Mouse (Mus musculus) midbrain, embryonic 15.5 days (tissue): ENCODE data around the gene Trim17. TPM values are rescaled to one million over a fixed set of nuclear protein-coding genes. Genes with fewer than 3 reads are reported as not detected.
"Not testable (repeated sequence)": the region's sequence is repeated elsewhere in the genome, so short reads cannot be mapped to it uniquely, and the experiment has no call there.

Source experiments
- ATAC-seq: fragments of 200-750 bp; cut with Nextera tagmentation; replicated peaks from 2 replicates; pipeline ENCODE4 v1.8.0; 2017; ENCODE audit warnings: moderate TSS enrichment
- H3K27ac ChIP-seq: fragments of 300-500 bp; sonication (generic); 2 replicates; pipeline ENCODE4 v1.5.1; 2015; ENCODE audit warnings: mild to moderate bottlenecking, inconsistent platforms
- H3K27me3 ChIP-seq: fragments of 300-500 bp; sonication (generic); replicated peaks from 2 replicates; pipeline ENCODE4 v1.6.1; 2015; ENCODE audit warnings: inconsistent platforms
- H3K36me3 ChIP-seq: fragments of 300-500 bp; sonication (generic); replicated peaks from 2 replicates; pipeline ENCODE4 v1.6.1; 2015; ENCODE audit warnings: inconsistent platforms
- H3K4me1 ChIP-seq: fragments of 300-500 bp; sonication (generic); 2 replicates; pipeline ENCODE4 v1.6.1; 2015; ENCODE audit warnings: inconsistent platforms
- H3K4me2 ChIP-seq: fragments of 300-500 bp; sonication (generic); 2 replicates; pipeline ENCODE4 v1.6.1; 2015; ENCODE audit warnings: inconsistent platforms, mild to moderate bottlenecking, moderate library complexity
- H3K4me3 ChIP-seq: fragments of 300-500 bp; sonication (generic); 2 replicates; pipeline ENCODE4 v1.5.1; 2015; ENCODE audit warnings: mild to moderate bottlenecking, inconsistent platforms
- H3K9ac ChIP-seq: fragments of 300-500 bp; sonication (generic); 2 replicates; pipeline ENCODE4 v1.6.1; 2015; ENCODE audit warnings: mild to moderate bottlenecking, inconsistent platforms
- H3K9me3 ChIP-seq: fragments of 300-500 bp; sonication (generic); 2 replicates; pipeline ENCODE4 v1.6.1; 2016; ENCODE audit warnings: inconsistent platforms
- WGBS: fragments of 180-500 bp; shearing (Covaris S2); methylation state at CpG from one replicate; pipeline ENCODE4 v1.1.7; 2015; ENCODE audit warnings: mixed read lengths; 5-methylcytosine and 5-hydroxymethylcytosine counted together
- polyA plus RNA-seq: library from polyadenylated mRNA; unstranded; fragments of >200 nt; fragmentation: Nextera tagmentation; extraction: Ambion mirVana; gene quantifications from 2 replicates; pipeline ENCODE4 v1.2.1, GENCODE M21; 2015

The Trim17 gene
- polyA plus RNA-seq, 1 experiment from 2014 or later = 2.0 TPM

DNA sequence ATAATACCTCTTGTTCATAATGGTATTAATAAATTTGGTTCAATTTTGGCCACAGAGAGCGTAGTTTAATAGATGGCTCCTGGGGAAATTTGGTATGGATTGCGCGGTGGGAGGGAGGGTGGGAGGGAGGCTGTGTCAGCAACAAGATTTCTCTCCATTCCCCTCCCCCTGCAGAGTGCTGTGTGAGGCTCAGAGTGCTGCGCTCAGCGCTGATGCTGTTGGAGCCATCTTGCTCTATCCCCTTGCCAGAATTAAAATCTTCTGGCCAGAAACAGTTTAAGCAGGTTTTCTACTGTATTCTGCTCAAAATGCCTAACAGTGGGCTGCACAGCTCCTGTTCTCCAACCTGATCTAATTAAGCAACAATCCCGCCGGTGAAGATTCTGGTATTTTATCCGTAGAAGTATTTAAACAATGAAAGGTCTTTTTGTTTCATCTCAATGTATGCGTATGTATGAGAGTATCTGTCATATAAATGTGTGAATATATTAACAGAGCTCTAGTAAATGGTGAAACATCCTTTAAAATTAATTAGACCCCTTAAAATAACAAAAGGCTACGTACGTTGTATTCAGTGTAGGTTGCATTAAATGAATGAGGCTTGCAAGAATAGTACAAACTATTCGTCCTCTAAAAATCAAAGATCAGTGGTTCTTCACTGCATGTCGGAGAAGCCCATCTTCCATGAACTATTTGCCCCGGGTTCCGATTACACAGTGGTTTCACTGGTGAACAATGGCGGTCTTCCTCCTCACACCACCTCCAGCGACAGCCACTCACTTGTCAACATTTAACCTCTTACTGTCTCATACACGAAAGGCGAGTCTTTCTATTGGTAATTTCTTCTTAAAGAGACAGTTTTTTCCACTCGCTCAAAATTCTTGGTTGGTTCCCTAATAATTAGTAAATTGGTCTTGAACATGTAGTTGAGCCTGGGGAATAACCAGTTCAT, 4.7 kb upstream of the Trim17 start:
- ATAC-seq = peak; percentile 51
- Histone ChIP-seq H3K4me1 (peaks cover 32% of the 10 kb centered on the region), H3K4me3 (peak overlapping the region; percentile 69), H3K27me3 (no peaks in the 10 kb centered on the region), H3K4me2 (peak overlapping the region; percentile 63), H3K9me3 (no peaks in the 10 kb centered on the region), H3K36me3 (no peaks in the 10 kb centered on the region), H3K9ac (peak overlapping the region; percentile 95), H3K27ac (peak overlapping the region; percentile 97)
- WGBS = 2% methylated on average over 20 of the region's 20 CpGs

DNA sequence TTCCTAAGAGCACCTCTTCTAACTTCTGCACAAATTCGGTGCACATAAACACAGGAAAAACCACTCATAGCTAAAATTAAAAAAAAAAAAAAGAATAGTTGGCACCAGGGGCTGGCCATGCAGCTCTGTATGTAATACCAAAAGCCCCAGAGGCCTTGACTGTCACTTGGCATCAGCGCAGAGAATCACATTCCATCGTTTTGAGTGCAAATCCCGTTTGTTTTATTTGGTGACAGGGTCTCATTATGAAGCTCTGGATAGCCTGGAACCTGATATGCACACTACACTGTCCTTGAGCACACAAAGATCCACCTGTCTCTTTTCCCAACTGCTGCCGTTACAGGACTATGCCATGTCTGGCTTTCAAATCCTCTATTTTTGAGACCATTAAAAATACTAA, 3.3 kb upstream of the Trim17 start:
- H3K4me2 ChIP-seq = peak overlapping the region; percentile 63
- ATAC-seq = no peak
- peak overlapping the region; percentile 95 for H3K9ac ChIP-seq
- H3K4me1 ChIP-seq = peaks cover 33% of the 10 kb centered on the region
- WGBS = 45% methylated on average over 5 of the region's 5 CpGs
- no peaks in the 10 kb centered on the region for H3K27me3 ChIP-seq
- peak overlapping the region; percentile 97 for H3K27ac ChIP-seq
- H3K4me3 ChIP-seq = peak overlapping the region; percentile 69
- H3K9me3 ChIP-seq = no peaks in the 10 kb centered on the region
- no peaks in the 10 kb centered on the region for H3K36me3 ChIP-seq

DNA sequence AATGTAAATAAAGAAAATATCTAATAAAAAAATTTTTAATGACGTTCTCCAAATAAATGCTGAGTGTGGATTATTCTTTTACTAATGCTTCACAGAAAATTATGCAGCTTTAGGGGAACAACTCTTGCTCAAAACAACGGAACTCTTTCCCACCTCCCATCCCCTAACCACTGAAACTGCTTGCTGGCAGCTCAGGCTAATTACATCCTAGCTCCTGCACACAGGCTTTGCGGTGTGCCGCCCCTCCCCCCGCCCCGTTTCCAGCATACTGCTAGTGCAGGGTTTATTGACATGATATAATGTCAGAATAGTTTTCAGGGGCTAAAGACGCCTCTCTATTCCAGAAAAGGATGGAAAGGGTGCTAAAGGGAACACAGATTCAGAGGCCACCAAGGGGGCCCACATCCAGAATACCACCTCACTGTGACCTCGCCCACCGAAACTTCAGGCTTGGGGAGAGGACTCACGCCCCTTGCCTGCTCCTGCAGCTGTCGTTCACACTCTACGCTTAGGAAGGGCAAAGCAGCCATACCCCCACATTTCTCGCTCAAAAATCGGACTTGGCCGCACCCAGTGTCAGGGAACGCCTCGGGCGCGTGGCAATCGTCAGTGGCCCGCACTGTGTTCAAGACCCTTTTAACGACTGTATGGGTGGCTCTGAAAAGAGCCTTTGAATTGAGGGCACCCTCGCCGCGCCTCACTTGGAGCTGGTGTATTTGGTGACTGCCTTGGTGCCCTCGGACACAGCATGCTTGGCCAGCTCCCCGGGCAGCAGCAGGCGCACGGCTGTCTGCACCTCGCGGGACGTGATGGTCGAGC, 925 bp upstream of the Trim17 start:
- Histone ChIP-seq H3K9ac (peak overlapping the region; percentile 62), H3K9me3 (no peaks in the 10 kb centered on the region), H3K27me3 (no peaks in the 10 kb centered on the region), H3K27ac (peak overlapping the region; percentile 99), H3K36me3 (no peaks in the 10 kb centered on the region), H3K4me2 (peak overlapping the region; percentile 58), H3K4me1 (peaks cover 49% of the 10 kb centered on the region), H3K4me3 (peak overlapping the region; percentile 97)
- ATAC-seq = peak; percentile 22
- WGBS = under 1% methylated on average over 33 of the region's 33 CpGs

DNA sequence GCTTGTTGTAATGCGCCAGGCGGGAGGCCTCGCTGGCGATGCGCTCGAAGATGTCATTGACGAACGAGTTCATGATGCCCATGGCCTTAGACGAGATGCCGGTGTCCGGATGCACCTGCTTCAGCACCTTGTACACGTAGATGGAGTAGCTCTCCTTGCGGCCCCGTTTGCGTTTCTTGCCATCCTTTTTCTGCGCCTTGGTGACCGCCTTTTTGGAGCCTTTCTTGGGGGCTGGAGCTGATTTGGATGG, 390 bp upstream of the Trim17 start:
- under 1% methylated on average over 17 of the region's 17 CpGs for WGBS
- peaks cover 53% of the 10 kb centered on the region for H3K4me1 ChIP-seq
- ATAC-seq = peak; percentile 37

DNA sequence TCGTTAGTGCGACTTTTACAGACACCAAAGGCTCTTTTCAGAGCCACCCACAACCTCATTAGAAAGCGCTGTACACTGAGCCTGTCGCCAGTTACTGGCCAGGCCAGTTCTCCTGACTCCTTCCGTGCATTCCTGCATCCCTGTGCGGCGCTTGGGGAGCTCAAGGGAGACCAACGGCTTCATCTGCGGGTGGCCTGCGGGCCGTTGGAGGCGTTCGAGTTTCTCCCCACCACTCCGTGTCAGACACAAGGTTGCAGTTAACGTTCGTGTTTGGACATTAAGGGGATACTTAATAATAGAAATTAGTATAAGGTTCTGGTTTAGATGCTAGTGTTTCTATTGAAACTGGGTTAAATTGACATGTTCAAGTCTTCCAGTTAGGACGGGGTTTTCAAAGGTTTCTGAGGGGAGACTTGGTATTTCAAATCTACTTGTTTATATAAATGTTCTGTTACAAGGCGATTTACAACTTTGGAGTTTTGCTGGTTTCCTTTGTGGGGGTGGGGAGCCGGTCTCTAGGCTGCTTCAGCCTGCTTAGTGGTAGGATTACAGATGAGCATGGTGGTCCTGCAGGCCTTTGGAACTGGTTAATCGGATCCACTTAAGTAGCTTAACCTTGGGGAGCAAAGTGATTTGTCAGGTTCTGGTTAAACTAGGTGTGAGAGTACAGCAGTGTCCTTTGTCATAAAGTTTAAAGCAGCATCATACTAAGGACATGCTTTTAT, 820 bp downstream of the Trim17 start:
- no peaks in the 10 kb centered on the region for H3K9me3 ChIP-seq
- WGBS = under 1% methylated on average over 20 of the region's 20 CpGs
- peak overlapping the region; percentile 99 for H3K27ac ChIP-seq
- peak overlapping the region; percentile 87 for H3K9ac ChIP-seq
- ATAC-seq = no peak; the same call in 1 of the 2 replicates
- H3K27me3 ChIP-seq = no peaks in the 10 kb centered on the region
- peak overlapping the region; percentile 58 for H3K4me2 ChIP-seq
- peaks cover 60% of the 10 kb centered on the region for H3K4me1 ChIP-seq
- no peaks in the 10 kb centered on the region for H3K36me3 ChIP-seq
- H3K4me3 ChIP-seq = peak overlapping the region; percentile 97

More for the DNA sequence above, 390 bp upstream of the Trim17 start:
- Histone ChIP-seq H3K4me3 (peak overlapping the region; percentile 97), H3K27ac (peak overlapping the region; percentile 99), H3K4me2 (peak overlapping the region; percentile 58), H3K9ac (peak overlapping the region; percentile 62)
- H3K36me3 ChIP-seq, H3K9me3 ChIP-seq, H3K27me3 ChIP-seq: not testable (repeated sequence)

DNA sequence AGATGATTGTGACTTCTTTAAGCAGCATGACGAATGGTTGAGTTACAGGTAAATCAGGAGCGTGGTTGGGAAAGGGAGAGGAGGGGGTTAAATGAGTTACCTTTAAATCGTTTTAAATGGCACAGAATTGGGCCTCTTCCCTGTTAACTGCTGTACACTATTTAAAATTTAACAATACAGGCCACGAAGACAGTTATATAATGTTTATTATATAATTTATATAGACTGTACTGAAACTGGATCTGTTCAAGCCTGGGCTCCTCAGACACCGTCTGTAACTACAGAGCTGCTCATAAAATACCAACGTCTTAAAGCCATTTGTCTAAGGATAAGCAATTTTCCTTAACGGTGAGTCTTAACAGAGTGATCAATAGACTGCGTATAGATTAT, 1.4 kb downstream of the Trim17 start:
- H3K36me3 ChIP-seq = no peaks in the 10 kb centered on the region
- H3K4me3 ChIP-seq = peak overlapping the region; percentile 97
- peak overlapping the region; percentile 58 for H3K4me2 ChIP-seq
- no peak for ATAC-seq
- no peaks in the 10 kb centered on the region for H3K27me3 ChIP-seq
- peaks cover 56% of the 10 kb centered on the region for H3K4me1 ChIP-seq
- 19% methylated on average over 8 of the region's 8 CpGs for WGBS
- peak overlapping the region; percentile 99 for H3K27ac ChIP-seq
- H3K9me3 ChIP-seq = no peaks in the 10 kb centered on the region
- H3K9ac ChIP-seq = peak overlapping the region; percentile 87

DNA sequence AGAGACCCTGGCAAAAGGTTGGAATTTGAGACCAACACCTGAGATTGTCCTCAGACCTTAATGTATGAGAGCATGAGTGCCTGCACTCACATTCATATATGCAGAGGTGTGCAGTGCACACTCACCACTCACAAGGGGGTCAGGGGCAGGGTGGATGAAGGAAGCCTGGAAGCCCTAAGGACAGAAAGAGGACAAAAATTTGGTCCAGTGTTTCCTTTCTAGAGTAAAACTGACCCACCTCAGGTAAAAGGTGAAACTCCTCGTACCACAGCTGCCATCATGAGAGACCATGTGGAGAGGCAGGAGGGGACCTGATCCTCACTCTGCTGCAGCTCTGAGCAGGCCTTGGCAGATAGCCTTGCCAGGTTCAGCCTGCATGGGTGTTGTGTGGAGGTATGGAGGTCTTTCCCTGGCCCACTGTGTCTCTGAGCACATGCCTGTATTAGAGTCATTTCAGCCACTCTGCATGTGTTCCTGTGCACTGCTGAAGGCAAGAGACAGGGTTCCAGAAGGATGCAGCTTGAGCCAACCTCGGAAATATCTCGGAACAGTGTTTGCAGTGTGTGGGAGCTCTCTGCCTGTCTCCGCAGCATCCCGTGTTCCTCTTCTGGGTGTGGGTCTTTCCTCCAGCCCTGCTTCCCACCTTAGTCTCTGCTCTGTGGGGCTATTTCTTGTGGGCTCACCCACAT, 2.9 kb downstream of the Trim17 start:
- H3K9ac ChIP-seq = peak overlapping the region; percentile 87
- H3K27me3 ChIP-seq = no peaks in the 10 kb centered on the region
- 77% methylated on average over 5 of the region's 5 CpGs for WGBS
- peak overlapping the region; percentile 97 for H3K4me3 ChIP-seq
- H3K4me2 ChIP-seq = peak overlapping the region; percentile 58
- H3K27ac ChIP-seq = no peak overlapping the region
- no peaks in the 10 kb centered on the region for H3K9me3 ChIP-seq
- no peak for ATAC-seq
- H3K36me3 ChIP-seq = no peaks in the 10 kb centered on the region
- H3K4me1 ChIP-seq = peaks cover 42% of the 10 kb centered on the region

DNA sequence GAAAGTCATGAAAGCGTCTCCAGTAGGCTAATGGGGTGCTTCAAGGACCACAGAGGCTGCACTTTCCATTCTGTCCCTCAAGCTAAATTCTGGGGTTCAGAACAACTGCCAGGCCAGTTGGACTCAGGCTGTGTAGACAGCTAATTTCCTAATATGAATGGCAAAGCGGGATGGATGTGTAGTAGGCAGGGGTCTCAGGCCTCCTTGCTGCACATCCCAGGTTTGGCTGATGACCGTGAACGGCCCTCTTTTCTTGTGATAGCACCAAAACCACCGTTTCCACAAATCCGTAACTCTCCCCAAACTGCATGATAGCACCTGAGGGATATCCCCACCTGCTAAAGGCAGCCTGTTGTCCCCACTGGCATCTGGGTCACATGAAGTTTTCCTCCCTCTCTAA, 4.1 kb downstream of the Trim17 start:
- no peak overlapping the region for H3K4me3 ChIP-seq
- 0 out of 2 replicates have a peak, but pooled peaks cover 4% of the 10 kb centered on the region for H3K27me3 ChIP-seq
- H3K4me2 ChIP-seq = peak overlapping the region; percentile 58
- no peak overlapping the region for H3K9ac ChIP-seq
- no peaks in the 10 kb centered on the region for H3K36me3 ChIP-seq
- no peak overlapping the region for H3K27ac ChIP-seq
- WGBS = 88% methylated on average over 6 of the region's 6 CpGs
- no peak for ATAC-seq
- H3K9me3 ChIP-seq = no peaks in the 10 kb centered on the region
- H3K4me1 ChIP-seq = peaks cover 37% of the 10 kb centered on the region

DNA sequence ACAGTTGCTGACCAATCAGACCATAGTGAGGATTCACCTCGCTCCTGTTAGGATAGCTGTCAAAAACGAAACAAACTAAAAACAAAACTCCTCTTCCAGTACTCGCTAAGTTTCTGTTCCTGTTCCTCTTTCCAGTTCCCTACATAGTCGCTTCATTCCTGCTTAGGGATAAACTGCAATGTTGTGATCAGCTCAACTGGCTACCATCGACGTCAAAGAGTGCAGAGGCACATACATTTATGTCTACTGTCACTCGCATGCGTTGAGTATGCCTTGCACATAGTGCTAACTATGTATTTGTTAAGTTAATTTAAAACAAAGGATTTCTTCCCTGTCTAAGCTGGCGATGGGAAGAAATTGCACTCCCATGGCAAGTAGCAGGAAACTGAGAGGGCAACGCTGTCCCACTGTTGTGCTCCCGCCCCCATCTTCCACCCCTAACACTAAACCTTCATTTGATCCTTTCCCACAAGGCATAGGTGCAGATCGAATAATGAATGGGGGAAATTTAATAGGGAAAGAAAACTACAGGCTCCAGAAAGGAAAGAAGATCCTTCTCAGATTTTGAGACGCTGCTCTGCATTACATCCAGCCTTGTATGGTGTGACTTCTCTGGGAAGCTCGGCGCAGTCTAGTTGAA, 4.8 kb downstream of the Trim17 start:
- Histone ChIP-seq H3K27ac (peak overlapping the region; percentile 80), H3K4me1 (peaks cover 39% of the 10 kb centered on the region), H3K4me3 (peak overlapping the region; percentile 52), H3K36me3 (no peaks in the 10 kb centered on the region), H3K4me2 (peak overlapping the region; percentile 75), H3K9ac (peak overlapping the region; percentile 38), H3K9me3 (no peaks in the 10 kb centered on the region), H3K27me3 (0 out of 2 replicates have a peak, but pooled peaks cover 4% of the 10 kb centered on the region)
- 37% methylated on average over 15 of the region's 15 CpGs for WGBS
- ATAC-seq = no peak

DNA sequence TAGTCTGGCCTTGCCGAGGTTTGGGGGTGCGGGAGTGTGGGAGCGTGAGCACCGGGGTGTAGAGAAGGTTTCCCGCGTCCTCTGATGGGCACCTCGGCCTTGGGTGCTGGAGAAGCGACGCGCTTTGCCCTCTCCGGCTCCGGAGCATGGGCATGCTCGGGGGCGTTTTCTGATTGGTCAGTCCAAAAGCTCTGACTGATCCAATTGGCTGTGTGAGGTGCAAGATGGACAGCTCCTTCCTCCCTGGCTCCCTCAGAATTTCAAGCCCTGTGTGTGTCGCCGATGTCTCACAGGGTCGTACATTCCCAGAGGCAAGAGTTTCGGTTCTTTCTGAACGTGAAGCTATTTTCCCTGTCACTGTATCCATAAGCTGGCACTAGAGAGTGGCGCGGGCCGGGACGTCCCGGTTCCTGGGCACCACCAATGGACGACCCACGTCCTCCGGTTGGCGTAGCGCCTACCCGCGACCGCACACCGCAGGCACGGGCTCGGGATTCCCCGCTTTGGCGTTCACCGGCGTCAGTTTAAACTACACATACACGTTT, 5.5 kb downstream of the Trim17 start:
- no peaks in the 10 kb centered on the region for H3K9me3 ChIP-seq
- peak; percentile 87 for ATAC-seq
- H3K4me1 ChIP-seq = peaks cover 39% of the 10 kb centered on the region
- peak overlapping the region; percentile 80 for H3K27ac ChIP-seq
- peak overlapping the region; percentile 60 for H3K9ac ChIP-seq
- H3K4me3 ChIP-seq = peak overlapping the region; percentile 52
- H3K4me2 ChIP-seq = peak overlapping the region; percentile 75
- H3K36me3 ChIP-seq = no peaks in the 10 kb centered on the region
- WGBS = 5% methylated on average over 40 of the region's 40 CpGs
- H3K27me3 ChIP-seq = 0 out of 2 replicates have a peak, but pooled peaks cover 4% of the 10 kb centered on the region
